Mouse (Mus musculus) spleen, embryonic (tissue): ENCODE measurements around the gene Slc38a10.

Experiments
- CTCF ChIA-PET: fragments of 350-600 bp; sonication (Branson Sonifier 250); formaldehyde crosslinking; loops from one replicate; lab custom pipeline; 2022; lab: Charles Lee

Slc38a10 gene

DNA sequence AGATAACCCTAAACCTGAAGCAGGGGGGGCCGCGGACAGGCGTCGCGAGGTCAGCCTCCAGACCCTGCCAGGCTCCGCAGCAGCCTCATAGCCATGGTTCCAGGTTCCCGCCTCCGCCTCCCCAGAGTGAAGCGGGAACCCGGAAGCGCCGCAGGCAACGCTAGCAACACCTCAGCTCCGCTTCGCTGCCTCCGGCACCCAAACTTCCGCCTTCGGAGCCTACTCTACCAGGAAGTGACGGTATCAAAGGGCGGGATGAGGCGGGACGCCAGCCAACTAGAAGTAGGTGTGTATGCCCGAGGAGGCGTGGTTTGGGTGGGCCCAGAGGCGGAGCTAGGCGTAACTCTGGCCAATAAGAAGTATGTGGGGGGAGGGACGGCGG is at the start of gene Slc38a10:
Slc38a10 (minus strand) TSS at position 234 of the 382 bp plus-strand sequence.
- CTCF ChIA-PET, result no interaction called here

DNA sequence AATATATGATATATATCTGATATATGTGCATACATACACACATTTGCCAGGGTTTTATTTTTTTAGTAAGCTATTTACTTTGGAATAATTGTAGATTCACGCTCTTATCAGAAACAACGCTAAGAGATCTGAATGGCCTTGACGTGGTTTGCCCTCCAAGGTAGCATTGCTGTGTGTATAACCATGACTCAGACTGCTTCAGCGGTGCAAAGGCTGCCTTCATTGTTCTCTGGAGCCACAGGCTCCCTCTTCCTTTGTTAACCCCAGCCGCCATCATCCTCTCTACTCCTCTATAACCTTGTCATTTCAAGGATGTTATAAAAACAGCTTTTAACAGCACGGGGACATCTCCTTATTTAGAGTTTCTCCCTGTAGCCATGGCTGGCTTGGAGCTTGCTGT is 49.5 kb upstream of the Slc38a10 start:
- CTCF ChIA-PET, result no interaction called here

DNA sequence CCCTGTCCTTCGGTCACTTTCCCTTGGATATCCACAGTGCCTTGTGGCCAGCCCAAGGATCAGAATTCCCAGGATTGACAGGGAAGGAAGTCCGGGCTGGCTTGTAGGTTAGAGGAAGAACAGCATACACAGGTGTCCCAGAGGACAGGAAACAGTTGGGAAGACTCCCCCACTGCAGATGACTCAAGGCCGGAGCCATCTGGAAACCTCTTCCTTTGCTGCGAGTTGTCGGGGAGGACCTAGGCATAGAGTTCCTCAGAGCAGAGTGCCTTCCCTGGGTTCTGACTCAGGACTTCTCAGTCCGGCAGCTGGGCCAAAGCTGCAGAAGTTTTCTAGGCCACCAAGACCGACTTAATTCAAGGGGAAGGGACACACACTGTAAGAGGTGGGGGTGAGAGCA is 48.6 kb upstream of the Slc38a10 start:
- CTCF ChIA-PET, result no interaction called here

DNA sequence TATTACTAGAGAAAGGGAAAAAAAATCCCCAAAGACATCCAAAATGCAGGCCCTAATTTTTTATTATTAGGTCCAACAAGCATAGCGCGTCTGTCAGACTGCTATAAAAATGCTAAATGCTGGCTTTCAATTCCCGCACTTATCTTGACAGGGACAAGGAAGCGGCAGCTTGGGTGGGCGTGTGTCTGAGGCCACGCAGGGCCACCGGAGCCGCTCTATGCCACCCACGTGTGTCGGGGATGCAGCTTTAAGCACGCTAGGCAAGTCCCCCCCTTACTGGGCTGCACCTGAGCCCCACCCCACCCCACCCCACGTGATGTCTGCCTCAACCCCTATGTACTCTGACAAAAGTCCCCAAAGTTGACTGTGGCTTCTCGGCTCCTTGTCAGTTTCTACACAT is 47.7 kb upstream of the Slc38a10 start:
- CTCF ChIA-PET, result no interaction called here

DNA sequence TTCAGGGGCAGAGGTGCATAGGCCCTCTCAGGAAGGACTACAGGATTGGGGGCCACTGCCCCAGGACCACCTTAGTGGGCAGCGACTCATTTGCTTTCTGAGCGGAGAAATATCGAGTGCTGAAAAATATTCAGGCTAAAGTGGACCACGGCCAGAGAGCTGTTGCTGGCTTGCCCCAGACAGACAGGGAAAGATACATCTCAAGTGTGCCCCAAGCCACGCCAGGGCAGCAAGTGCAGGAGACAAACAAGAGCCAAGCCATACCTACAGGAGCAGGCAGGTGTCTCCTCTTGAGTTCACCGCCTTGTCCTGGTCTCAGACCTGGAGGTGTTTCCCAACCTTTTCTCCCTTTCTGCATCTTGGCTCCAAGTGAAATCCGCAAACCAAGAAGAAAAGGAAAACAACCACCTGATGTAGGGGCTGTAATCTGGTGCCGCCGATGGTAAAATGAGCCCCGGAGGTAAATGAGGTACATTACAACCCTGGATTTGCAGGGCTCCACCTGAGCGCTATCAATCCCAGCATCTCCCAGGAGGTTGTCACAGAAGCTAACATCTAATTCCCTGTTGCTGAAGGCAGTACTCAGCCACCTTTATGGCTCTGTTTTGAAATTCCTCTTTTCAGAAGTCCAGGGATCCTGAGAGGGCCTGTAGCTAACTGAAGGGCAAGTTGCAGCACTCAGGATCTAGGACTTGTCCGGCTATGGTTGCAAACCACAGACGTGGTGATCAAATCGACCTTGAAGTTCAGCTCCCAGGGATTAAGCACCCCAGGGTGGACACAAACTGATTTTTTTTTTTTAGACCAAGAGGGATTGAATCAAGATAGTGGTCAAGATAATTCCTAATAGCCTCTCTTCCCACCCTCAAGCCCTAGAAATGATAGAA is 39.6 kb upstream of the Slc38a10 start:
- CTCF ChIA-PET, result interaction anchor here (0.6 to 1.0 kb wide), 2 partner anchors 36 to 116 kb away, joined by 3 read pairs; no protein-coding TSS in a partner anchor

DNA sequence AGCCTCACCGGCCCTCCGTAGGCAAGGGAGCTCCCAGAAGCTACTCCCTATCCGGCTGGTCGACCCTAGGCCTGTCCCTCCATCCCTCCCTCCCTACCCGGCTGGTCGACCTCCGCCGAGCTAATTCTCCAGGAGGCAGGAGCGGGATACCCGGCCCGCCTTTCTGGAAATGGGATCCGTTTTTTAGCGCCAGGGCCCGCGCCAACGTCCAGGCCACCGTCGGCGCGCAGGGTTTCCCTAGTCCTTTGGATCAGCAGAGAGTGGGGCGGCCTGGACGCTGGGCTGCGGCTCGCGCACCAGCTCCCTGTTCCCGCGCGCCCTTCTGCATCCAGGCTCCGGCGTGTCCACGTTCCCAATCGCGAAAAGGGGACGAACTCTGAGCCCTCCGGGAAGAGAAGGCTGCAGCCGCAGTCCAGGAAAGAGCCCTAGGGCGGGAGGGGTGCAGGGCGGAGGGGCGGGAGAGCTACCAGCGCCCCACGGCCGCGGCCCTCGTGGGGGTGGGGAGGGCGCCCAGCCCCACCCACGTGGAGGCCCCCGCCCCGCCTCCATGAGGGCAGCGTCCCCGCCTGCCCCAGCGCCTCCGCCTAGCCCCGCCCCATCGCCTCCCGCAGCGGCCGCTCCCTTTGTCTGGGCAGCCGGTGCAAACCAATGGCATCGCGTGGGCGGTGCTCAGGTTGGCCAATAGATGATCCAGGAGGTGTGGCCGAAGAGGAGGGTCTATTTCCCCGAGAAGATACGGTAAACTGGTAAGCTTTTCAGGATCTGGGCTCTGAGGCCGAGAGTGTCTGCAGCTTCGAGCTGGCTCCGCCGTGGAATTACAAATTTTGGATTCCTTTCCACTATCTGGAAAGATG is 38.5 kb upstream of the Slc38a10 start:
- CTCF ChIA-PET, result interaction anchor here (0.5 to 1.0 kb wide), 3 partner anchors 35 to 117 kb away, joined by 3 read pairs; no protein-coding TSS in a partner anchor

DNA sequence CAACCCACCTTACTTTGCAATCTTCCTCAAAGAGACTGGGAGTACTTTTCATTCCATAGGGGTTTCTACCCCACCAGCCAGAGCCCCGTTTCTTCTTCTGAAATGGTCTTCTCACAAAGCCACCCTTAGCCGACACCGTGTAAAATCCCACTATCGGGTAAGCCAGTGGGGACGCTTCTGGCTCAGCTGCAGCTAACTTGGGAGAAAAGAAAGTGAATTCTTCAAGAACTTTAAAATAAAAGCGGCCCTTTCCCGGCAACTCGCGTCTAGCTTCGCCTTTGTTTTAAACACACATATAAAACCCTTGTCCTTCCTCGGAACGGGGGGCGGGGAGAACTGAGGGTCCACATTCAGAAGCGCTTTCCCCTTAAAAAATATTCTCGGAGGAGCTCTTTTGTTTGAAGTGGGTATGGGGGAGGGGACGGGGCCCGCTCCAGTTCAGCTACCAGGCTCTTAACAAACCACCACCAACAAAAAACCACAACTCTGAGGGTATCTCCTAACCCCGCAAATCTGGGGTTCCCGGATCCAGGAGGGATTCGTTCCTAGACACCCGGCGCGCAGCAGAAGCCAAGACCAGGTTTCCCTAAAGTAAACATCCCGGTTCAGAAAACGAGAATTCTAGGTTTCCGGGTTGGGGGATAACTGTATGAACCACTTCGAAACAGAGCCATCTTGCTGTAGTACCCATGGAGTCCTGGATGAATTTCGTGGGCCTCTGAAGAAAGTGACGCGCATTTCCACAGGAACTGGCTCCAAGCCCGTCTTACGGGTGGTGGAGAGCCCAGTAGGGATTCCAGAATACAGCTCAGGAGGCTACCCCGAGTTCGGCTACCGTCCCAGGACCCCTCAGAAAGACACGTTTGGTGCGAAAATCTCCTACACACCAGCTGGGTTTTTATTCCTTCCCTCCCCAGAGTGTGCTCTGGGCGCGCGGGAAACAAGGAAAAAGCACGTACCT is 37.6 kb upstream of the Slc38a10 start:
- CTCF ChIA-PET, result interaction anchor here (0.5 kb wide), 1 partner anchor 118 kb away, joined by 3 read pairs; no protein-coding TSS in a partner anchor

DNA sequence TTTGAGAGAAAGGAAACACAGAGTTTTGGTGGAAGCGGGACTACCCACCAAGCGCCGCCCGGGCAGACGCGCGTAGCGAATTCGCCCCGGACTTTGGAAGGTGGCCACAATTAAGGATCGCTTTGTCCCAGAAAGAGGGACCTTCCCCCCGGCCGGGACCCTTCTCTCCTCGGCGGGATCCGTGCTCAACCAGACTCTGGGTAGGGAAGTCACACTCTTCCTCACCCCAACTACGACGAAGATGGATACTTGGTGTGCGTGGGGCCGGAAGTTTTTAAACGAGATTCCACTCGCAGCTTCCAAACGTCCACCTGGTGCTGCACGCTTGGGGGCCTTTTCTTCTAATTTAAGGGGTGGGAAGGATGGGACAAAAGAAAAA is 36.9 kb upstream of the Slc38a10 start:
- CTCF ChIA-PET, result no interaction called here

DNA sequence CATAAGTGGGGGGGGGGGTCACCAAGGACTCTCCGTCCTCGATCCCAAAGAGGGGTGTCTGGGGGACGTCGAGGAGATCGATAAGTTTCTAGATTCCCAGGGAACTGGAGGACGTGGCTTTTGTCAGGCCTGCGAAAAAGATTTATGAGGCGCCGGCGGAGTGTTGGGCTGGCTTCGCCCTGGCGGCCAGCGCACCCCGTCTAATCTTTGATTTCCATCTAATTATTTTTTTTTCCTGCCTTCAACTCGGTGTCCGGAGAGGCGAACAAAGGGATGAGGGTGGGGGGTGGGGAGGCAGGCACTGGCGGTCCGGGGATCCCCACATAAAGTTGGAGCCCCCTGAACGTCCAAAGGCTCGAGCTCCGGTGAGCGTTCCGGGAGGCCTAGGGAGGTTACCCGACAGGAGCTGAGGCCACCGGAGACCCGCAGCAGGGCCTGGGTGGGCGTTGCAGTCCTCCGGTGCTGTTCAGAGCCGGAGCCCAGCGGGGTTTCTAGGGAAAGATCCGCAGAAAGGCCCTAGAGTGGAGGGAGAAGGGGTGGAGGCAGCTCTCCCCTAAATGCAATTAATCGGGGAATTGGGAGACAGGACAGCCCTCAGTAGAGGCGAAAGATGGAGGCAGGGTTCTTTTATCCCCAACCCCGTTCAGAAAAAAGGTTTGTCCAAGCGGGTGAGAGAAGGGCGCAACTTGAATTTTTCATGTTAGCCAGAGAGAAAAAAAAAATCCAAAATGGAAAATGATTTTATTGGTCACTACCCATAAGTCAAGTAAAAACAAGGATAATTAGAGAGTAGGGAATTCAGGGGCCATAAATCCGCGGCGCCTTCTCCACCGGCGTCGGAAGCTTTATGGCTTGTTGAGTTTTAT is 36.3 kb upstream of the Slc38a10 start:
- CTCF ChIA-PET, result no interaction called here

DNA sequence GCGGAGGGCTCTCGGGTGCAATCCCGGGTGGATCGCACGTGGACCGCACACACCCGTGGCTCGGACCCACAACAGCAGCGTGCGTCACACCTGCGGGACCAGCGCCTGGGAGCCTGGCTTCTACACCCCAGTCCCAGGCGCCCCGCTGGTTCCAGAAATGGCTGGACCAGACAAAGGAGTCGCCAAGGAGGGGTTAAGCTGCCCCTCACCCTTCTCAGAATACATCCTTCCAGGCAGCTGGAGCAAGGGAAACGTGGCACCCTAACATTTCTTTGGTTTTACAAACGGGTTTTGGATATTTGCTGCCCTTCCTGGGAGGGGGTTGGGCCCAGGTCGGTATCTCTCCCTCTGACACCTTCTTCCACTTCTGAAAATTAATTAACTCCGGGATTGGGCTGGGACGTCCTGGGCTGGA is 35.7 kb upstream of the Slc38a10 start:
- CTCF ChIA-PET, result no interaction called here

DNA sequence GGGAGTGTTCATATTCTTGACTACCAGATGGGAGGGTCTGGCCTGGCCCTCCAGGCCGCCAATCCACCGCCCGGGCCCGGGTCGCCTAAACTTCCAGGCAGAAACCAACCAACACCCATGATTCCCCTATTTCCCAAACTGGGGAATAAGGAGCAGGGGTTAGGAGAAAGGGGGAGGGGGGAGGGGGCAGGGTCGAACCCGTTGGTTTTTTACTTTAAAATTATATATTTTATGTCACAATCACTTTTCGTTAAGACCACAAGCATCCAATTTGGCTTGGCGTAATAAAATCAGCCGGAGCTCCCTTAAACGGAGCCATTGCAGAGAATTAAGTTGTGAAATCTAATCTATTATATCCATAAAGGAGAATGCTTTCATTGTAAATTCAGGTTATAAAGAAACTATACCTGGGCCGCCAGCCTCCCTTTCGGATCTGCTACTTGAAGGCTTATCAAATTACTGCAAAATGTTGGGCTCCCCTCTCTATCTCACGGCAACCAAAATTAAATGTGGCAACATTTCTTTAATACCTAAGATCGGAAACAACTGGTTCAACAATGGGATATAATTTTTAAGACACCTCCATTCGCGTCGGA is 35.1 kb upstream of the Slc38a10 start:
- CTCF ChIA-PET, result no interaction called here

DNA sequence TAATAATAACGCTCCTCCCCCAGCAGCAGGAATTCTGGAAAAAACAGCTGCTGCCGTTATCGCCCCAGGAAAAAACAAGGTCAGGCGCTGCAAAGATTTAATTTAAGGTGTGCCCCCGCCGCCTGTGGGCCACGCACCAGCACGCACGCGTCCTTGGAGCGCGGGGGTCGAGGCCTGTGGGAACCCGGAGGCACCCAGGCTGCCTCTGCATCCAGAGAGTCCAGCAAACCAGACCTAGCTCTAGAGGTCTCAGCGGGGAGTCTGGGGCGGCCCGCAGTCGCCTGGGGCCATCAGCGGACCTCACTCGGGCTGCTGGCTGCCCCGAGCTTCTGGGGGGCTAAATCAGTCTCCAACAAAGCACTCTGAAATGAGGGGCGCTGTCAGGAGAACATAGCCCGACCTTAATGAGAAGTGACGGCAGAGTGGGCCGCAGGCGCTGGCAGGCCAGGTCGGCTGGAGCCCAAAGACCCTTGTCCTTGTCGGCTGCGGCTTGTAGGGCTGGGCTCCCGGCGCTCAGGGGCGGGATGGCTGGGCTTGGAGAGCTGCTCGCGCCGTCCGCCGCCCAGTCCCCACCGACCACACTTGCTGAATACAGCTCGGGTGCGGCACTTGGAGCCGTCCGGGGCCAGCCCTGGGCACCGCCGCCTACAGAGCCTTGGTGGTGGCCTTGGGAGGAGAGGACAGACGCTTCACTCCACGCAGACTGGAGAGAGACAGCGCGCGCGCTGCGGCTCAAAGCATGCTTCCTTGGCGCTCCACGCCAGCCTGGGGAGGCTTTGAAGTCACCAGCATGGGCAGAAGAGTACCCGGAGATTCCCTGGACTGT is 34.4 kb upstream of the Slc38a10 start:
- CTCF ChIA-PET, result no interaction called here

DNA sequence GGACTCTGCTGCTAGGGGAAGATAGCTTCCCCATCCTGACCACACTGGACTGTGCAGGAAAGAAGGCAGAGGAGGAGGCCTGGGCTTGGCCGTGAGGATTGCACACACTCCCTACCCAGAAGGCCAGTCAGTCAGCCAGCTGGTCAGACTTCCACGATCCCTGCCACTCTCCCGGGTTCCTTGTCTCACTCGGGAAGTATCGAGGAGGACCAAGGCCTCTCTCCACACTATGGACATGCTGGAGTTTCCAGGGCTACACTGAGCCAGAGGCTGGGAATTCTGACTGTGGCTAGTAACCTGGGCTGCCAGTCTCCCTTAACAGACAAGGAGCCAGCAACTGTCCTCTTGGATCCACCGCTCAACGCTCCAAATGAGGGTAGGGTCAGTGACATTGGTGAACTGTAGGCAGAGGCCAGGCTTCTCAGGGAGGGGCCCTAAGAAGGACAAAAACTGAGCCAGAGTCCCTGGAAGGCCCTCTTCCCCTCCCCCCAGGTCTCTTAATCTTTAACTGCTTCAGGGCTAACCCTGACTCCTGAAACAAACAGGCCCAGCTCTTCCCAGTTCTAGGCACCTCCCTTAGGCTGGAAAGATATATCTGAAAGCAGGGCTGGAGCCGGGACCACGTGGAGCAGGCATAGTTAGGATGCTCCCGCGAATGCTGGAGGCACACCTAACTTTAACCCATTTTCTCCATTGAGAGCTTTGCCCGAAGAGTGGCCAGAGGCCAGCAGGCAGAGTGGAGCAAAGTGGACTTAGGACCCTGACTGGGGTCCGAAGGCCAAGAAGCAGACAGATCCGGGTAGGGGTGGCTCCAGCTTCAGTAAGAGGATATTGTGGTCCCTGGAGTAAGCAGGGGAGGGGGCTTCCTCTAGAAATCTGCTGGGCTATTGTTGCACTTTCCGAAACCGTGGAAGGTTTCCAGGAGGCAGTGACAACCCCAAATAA is 33.5 kb upstream of the Slc38a10 start:
- CTCF ChIA-PET, result no interaction called here

DNA sequence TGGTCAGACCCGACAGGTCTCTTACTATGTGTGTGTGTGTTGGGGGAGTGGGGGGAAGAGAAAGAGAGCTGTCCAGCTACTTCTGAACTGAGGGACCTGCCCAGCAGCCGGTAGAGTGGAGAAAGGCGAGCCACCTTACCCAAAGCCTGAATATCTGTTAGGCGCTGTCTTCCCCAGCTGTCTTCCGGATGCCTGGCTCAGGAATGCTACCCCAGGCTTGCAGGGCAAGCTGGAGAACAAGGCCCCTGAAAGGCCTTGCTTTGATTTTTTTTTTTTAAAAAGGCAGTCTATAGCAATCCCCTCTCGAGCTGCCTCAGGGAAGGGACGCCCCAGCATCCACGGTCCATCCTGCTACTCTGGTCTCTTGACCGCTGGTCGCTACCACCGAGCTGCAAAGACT is 32.6 kb upstream of the Slc38a10 start:
- CTCF ChIA-PET, result no interaction called here

DNA sequence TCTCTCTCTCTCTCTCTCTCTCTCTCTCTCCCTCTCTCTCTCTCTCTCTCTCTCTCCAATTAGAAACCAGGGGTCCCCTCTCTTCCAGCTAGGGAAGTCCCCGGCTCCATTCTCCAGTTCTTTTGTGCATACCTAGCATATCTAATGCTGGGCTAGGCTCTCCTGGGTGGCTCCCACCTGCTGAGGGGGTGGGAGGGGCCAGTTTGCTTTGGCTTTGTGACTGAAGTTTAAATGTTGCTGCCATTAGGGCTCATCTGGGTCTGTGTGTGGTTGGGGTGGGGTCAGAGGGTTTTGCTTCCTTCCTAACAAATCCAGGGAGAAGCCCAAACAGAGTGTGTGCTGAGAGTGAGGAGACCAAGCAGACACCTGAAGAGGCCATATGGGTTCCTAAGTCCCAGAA is 32.0 kb upstream of the Slc38a10 start:
- CTCF ChIA-PET, result no interaction called here

DNA sequence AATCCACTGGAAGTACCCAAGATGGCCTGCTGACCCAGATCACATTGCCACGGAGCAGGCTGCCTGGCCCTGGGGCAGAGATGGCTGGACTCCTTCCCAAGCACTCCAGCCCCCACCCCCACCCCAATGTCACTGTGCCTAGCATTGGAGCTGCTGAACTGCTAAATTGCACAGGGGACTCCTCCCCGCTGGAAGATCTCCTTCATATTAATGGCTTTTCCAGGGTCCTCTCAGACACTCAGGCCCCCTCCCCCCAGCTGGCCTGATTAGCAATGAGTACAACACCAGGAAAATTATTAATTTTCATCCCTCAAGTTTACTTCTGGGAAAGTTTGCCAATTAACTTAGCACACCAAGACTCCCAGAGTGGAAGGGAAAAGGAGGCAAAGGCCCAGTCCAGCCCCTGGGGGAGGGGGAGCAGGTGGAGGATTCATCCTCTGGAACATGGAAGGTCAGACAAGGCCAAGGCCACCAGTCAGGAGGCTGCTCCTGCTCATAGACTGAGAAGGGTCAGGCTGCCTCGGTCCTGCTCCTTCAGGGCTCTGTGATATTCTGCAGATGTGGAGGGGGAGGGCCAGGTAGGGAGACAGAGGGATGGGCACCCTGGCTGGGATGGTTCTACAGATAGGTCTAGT is 31.4 kb upstream of the Slc38a10 start:
- CTCF ChIA-PET, result no interaction called here

DNA sequence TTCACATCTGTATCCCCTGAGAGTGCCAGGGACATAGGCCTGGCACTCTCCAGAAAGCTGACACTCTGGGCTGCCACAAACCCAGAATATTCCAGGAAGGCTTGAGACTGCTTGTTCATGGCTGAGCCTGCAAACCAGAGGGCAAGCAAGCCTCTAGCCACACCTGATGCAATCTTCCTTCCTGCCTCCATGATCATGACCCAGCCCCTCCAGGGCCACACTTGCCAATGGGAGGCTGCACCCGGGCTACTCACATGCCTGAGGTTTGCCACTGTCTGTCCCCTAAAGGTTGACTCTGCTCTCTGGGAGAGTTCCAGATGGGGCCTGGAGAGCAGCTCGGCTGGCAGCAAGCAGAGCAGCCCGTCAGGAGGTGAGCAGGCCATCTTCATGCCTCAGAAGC is 30.2 kb upstream of the Slc38a10 start:
- CTCF ChIA-PET, result no interaction called here
